Mouse (Mus musculus) right cerebral cortex, postnatal 14 days (tissue): Measurements from ENCODE around the gene Slc22a14.
"Not testable (repeated sequence)": the region's sequence is repeated elsewhere in the genome, so short reads cannot be mapped to it uniquely, and the experiment has no call there.

ENCODE experiments used
- DNase-seq: peaks from one replicate; pipeline ENCODE4 v3.0.0; 2022

The Slc22a14 gene

GRCm38 (mm10) chr9:119256161-119256560 is 109.2 kb downstream of the Slc22a14 start:
- DNase-seq, result no peak

- no peak for DNase-seq
These were observed 110.3 kb downstream of the Slc22a14 start for GRCm38 (mm10) chr9:119255096-119255495.

GRCm38 (mm10) chr9:119254187-119254586 is 111.2 kb downstream of the Slc22a14 start:
- no peak for DNase-seq

- DNase-seq, result no peak
These were observed 117.4 kb downstream of the Slc22a14 start for GRCm38 (mm10) chr9:119247996-119248395.

- peak; percentile 17 for DNase-seq
These were observed 118.5 kb downstream of the Slc22a14 start for GRCm38 (mm10) chr9:119246826-119247225.

- DNase-seq, result no peak
These were observed 121.4 kb downstream of the Slc22a14 start for GRCm38 (mm10) chr9:119243981-119244380.

GRCm38 (mm10) chr9:119241169-119241865 is 124.0 kb downstream of the Slc22a14 start:
- DNase-seq, result no peak

GRCm38 (mm10) chr9:119240286-119240997 is 124.9 kb downstream of the Slc22a14 start:
- DNase-seq, result no peak

- DNase-seq, result no peak
These were observed 126.1 kb downstream of the Slc22a14 start for GRCm38 (mm10) chr9:119239274-119239673.

- DNase-seq, result no peak
These were observed 126.6 kb downstream of the Slc22a14 start for GRCm38 (mm10) chr9:119238796-119239195.

- DNase-seq, result no peak
These were observed 133.8 kb downstream of the Slc22a14 start for GRCm38 (mm10) chr9:119231552-119231951.

GRCm38 (mm10) chr9:119230829-119231228 is 134.5 kb downstream of the Slc22a14 start:
- DNase-seq, result no peak

GRCm38 (mm10) chr9:119220249-119220648 is 145.1 kb downstream of the Slc22a14 start:
- no peak for DNase-seq

- DNase-seq, result no peak
These were observed 145.7 kb downstream of the Slc22a14 start for GRCm38 (mm10) chr9:119219667-119220066.

- not testable (repeated sequence) for DNase-seq
These were observed 150.0 kb downstream of the Slc22a14 start for GRCm38 (mm10) chr9:119215341-119215740.

- DNase-seq, result no peak
These were observed 150.8 kb downstream of the Slc22a14 start for GRCm38 (mm10) chr9:119214601-119215000.

GRCm38 (mm10) chr9:119212996-119213395 is 152.4 kb downstream of the Slc22a14 start:
- no peak for DNase-seq

GRCm38 (mm10) chr9:119208998-119209397 is 156.4 kb downstream of the Slc22a14 start, which contains the start of gene Slc22a13:
Gene Slc22a13 (minus strand): TSS chr9:119209098.
- DNase-seq, result no peak

GRCm38 (mm10) chr9:119207113-119207512 is 158.2 kb downstream of the Slc22a14 start:
- DNase-seq, result no peak

- no peak for DNase-seq
These were observed 158.7 kb downstream of the Slc22a14 start for GRCm38 (mm10) chr9:119206666-119207065.

GRCm38 (mm10) chr9:119205756-119206155 is 159.6 kb downstream of the Slc22a14 start:
- no peak for DNase-seq

GRCm38 (mm10) chr9:119203617-119204016 is 161.7 kb downstream of the Slc22a14 start:
- DNase-seq, result no peak

GRCm38 (mm10) chr9:119201653-119202052 is 163.7 kb downstream of the Slc22a14 start:
- DNase-seq, result no peak

GRCm38 (mm10) chr9:119199151-119199861 is 166.0 kb downstream of the Slc22a14 start:
- no peak for DNase-seq
